Mouse (Mus musculus) 416B (cell line): Measurements from ENCODE around the gene Ddx6.

Experiments
- DNase-seq: peaks from one replicate; pipeline ENCODE4 v3.0.0; 2011; ENCODE audit warnings: low read depth

Ddx6 gene

DNA sequence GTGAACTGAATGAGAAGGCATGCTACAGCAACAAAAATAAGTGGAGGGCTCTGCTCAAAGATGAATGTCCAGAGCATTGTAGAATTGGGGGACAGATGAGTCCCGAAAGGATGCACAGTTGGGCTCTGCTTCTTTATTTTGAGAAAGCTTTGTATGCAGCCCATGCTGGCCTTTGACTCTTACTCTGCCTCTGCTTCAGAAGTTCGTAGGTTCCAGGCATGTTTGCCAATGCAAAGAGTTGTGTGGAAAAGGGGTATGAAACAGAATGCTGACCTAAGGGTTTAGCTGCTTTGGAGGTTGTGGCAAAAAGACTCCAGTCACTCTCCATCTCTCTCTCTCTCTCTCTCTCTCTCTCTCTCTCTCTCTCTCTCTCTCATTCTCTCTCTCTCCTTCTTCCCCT, 36.9 kb downstream of the Ddx6 start:
- no peak for DNase-seq

DNA sequence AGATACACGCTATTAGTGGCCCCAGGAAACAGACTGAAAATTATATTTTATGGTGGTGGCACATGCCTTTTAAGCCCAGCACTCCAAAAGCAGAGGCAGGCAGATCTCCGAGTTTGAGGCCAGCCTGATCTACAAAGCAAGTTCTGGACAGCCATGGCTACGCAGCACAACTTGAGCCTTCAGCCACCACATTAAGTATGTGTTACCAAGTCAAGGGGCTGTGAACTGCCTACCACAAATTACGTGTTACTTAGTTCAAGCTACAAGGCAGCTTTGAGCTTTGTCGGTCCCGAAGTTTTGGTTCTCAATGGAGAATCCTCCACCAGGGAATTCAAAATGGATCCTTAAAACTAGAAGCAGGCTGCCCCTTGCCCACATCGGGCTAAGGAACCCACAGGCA, 38.4 kb downstream of the Ddx6 start:
- DNase-seq = no peak

DNA sequence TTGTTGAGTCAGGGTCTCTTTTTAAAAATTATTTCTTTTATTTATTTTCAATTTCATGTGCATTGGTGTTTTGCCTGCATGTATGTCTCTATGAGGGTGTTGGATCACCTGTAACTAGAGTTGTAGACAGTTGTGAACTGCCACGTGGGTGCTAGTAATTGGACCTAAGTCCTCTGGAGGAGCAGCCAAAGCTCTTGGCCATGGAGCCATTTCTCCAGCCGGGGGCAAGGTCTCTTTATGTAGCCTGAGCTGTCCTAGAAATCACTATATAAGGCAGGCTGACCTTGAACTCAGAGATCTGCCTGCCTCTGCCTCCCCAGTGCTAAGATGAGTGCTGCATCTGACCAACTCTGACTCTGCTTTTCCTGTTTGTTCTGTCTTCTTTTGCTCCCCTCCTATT, 39.5 kb downstream of the Ddx6 start:
- DNase-seq = no peak

- DNase-seq = peak; percentile 60
These were observed 40.8 kb downstream of the Ddx6 start for GRCm38 (mm10) chr9:44645481-44645880.

DNA sequence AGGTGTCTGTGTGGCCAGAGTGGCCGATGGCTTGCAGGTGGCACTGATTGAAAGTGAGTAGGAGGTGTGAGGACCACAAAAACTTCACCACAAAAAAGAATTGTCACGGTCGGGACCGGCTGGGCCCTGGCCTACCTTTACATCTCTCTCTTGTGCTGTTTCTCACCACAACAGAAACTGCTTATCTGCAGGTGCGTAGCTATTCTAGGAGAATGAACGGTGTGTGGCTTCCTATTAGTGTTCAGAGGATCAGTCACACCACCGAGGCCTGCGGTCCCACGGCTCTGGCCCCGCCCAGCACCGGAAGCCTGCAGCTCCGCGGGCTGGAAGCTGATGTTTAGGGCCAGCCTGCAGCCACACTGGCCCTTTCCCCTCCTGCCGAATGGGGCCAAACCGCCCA, 41.2 kb downstream of the Ddx6 start:
- DNase-seq = peak; percentile 86

DNA sequence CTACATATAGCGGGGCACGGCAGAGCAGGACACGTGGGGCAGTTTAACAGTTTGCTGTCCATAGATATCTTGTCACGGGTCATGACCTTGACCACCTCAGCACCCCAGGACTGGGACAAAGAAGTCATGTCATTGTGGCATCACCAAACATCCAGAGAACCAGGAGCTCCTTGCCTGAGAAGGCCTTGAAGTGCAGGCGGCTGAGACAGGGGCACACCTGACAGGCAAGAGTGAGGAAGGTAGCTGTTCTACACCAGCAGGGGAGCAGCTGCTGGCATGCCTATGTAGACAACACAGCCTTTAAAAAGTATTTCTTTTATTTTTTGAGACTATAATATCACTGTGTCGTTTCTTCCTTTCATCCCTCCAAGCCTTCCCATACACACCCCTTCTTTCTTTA, 41.7 kb downstream of the Ddx6 start:
- DNase-seq = no peak

GRCm38 (mm10) chr9:44647026-44647425, 42.3 kb downstream of the Ddx6 start:
- no peak for DNase-seq

- no peak for DNase-seq
These were observed 43.0 kb downstream of the Ddx6 start for GRCm38 (mm10) chr9:44647656-44648055.

GRCm38 (mm10) chr9:44648881-44649281, 44.2 kb downstream of the Ddx6 start:
- DNase-seq = peak; percentile 66

DNA sequence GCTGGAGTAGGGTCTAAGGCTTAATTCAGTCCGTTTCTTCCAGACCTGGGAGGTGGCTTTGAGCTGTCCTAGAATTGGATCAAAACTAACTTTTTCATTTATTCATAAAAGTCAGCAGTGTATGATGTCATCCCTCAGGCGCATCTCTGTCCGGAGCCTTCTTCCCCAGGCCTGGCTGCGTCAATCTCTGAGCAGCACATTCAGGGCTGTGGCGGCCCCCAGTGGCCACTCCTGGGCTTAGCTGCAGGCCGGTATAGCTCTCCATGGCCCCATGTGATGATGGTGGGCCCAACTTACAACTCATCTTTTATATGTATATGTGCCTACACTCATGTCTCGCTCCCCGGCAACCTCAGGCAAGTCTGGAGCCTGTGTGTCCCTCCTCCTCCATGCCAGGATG, 47.3 kb downstream of the Ddx6 start:
- peak; percentile 78 for DNase-seq

DNA sequence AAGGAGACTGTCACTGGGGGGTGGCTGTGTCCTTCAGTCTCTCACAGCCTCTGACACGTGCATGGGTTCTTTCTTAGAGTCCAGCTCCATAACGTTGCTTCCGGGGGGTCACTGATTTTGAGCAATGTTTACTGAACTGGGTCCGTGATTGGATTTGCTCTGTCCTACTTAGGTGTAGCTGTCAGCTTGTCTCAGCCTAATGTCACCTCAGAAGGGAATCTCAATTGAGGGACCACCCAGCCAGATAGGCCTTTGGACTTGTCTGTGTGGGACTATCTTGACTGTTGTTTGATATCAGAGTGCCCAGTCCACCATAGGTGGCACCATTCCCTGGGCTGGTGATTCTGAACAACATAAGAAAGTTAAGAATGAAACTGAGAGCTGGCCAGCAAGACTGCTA, 49.2 kb downstream of the Ddx6 start:
- DNase-seq = no peak

DNA sequence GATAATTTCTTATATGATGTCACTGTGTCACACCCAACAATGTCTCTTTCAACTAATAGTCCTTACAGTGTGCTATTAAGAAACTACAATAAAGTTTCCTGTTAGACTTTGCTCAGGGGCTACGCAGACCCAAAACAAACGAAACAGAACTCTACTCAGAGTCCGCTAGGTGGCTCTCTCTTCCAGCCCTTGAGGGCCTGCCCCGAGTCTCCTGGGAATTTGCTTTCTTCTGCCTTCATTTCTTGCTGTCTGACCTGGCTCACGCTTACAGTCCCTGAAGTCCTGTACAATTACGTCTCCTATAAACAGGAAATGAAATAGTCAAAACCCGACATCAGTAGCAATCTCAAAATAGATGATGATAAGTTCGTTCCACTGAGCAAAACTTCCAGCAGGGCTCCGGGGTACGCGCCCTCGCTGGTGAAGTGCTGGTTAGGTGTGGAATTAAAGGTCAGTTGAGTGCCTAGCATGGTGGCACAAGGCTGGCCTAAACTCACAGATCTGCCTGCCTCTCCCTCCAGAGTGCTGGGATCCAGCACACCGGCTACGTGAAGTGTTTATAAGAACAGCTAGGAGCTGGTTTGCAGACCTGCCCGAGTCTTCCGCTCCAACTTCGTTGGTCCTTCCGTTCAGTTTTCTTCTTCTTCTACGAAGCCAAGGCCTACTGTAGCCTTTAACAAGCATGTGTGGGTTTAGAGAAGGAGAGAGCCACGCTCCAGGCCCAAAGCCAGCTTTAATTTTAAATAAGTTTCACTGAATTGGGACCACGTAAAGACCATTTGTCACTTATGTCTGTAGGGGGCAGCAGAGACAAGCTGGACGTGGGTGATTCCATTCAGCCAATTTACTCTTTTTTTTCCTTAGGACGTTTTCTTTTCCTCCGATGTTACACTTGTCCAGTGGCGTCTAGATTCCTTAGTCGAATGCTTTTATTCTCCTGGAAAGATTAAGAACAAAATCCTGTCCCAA, 50.7 kb downstream of the Ddx6 start:
- peak; percentile 87 for DNase-seq

DNA sequence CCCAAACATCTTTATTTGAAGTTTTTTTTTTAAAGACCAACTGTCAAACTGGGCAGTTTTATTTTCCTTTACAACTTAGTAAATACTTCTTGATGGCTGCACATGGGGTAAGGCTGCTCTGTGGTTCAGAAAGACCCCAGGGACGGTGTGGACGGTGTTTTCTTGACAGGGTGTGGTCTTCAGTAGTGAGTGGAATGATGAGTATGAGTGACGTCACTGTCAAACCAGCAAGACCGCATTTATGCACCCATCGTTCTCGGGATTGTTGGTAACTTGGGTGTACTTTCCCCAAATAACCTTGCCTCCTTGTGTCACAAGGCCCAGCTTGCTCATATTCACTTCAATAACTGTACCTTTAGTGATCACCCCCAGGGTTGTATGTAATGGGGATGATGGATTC, 59.0 kb downstream of the Ddx6 start:
- no peak for DNase-seq

GRCm38 (mm10) chr9:44671416-44671815, 66.7 kb downstream of the Ddx6 start:
- no peak for DNase-seq

DNA sequence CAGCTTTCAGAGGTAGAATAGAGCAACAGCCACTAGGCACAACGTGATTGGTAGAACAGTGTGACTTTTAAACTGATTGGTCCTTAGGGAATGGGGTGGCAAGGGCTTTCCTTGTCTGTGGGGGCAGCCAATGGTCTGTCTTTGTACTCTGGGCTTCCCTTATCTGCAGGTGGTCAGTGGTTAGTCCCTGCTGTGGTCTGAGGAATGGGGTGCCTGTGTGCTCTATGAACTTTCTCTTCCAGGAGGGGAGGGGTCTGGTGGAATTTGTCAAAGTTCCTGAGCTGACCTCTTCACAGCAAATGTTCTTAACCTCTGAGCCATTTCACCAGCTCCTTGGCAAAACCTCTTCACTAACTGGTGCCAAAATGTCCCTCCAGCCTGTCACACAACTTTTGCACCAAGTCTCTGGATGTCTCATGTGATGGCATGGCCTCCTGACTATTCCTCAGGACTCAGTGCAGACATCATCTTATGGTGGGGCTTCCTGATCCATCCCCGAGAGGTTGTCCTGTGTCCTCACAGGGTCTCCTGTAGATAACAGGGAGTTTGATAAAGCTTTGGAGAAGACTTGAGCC, 67.7 kb downstream of the Ddx6 start:
- peak; percentile 37 for DNase-seq

- no peak for DNase-seq
These were observed 68.3 kb downstream of the Ddx6 start, which contains the start of gene Treh for GRCm38 (mm10) chr9:44673005-44673404. Gene Treh, plus strand, starts transcription at chr9:44673233.

DNA sequence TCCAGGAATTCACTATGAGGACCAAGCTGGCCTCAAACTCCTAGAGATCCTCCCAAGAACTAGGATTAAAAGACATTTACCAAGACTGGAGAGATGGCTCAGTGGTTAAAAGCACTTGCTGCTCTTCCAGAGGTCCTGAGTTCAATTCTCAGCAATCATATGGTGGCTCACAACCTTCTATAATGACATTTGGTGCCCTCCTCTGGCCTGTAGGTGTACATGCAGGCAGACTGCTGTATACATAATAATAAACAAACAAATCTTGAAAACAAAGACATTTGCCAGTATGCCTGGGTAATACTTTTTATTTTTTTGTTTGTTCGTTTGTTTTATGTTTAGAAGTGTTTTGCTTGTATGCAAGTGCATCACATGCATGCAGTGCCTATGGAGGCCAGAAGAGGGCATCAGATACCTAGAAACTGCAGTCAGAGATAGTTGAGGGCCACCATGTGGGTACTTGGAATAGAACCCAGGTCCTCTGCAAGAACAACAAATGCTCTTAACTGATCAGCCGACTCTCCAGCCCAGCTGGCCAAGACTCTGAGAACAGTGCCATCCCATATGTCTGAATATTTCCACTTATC, 73.7 kb downstream of the Ddx6 start:
- peak; percentile 32 for DNase-seq

GRCm38 (mm10) chr9:44679565-44679964, 74.9 kb downstream of the Ddx6 start:
- no peak for DNase-seq

- no peak for DNase-seq
These were observed 78.4 kb downstream of the Ddx6 start for GRCm38 (mm10) chr9:44683046-44683445.

- DNase-seq = peak; percentile 65
These were observed 80.9 kb downstream of the Ddx6 start for GRCm38 (mm10) chr9:44685346-44686330.

- no peak for DNase-seq
These were observed 81.9 kb downstream of the Ddx6 start for GRCm38 (mm10) chr9:44686638-44687037.

- no peak for DNase-seq
These were observed 83.3 kb downstream of the Ddx6 start for GRCm38 (mm10) chr9:44688013-44688412.
